Mouse (Mus musculus) small intestine, adult 2 months (tissue): ENCODE measurements around the gene Dppa3.

Experiments used
- CTCF ChIP-seq: fragments of 200-500 bp; IDR thresholded peaks from 2 replicates; pipeline ENCODE4 v1.5.1; 2012; ENCODE audit warnings: low read depth, mild to moderate bottlenecking, control low read depth, inconsistent platforms, low read length, moderate library complexity, mixed read lengths; ENCODE audit not compliant: insufficient replicate concordance, insufficient read length; ENCODE audit errors: extremely low read depth
- POLR2A ChIP-seq: fragments of 200-500 bp; IDR thresholded peaks from 2 replicates; pipeline ENCODE4 v1.6.1; 2012; ENCODE audit warnings: low read depth, mild to moderate bottlenecking, control low read depth, inconsistent platforms, low read length, moderate library complexity

GRCm38 (mm10) chr6:122601615-122602014 lies 24.6 kb upstream of the Dppa3 start:
- no peak for TF ChIP-seq CTCF
- TF ChIP-seq POLR2A = no peak
